Mouse (Mus musculus) stomach, embryonic 16.5 days (tissue): ENCODE data around the gene Ttc16. TPM values are rescaled to one million over a fixed set of nuclear protein-coding genes. Genes with fewer than 3 reads are reported as not detected.

Experiments
- ATAC-seq: fragments of 200-750 bp; cut with Nextera tagmentation; 2 replicates; pipeline ENCODE4 v1.8.0; 2017; ENCODE audit warnings: moderate number of reproducible peaks, moderate TSS enrichment; ENCODE audit not compliant: insufficient read depth, low FRiP score
- H3K27ac ChIP-seq: fragments of 300-500 bp; sonication (generic); 2 replicates; pipeline ENCODE4 v1.5.1; 2014; ENCODE audit warnings: low read length
- H3K27me3 ChIP-seq: fragments of 300-500 bp; sonication (generic); 2 replicates; pipeline ENCODE4 v1.6.1; 2014; ENCODE audit warnings: low read length, control low read depth, mixed read lengths; ENCODE audit not compliant: control insufficient read depth, insufficient read depth
- H3K36me3 ChIP-seq: fragments of 300-500 bp; sonication (generic); 2 replicates; pipeline ENCODE4 v1.6.1; 2014; ENCODE audit warnings: low read length; ENCODE audit not compliant: control insufficient read depth, insufficient read depth
- H3K4me1 ChIP-seq: fragments of 300-500 bp; sonication (generic); 2 replicates; pipeline ENCODE4 v1.6.1; 2014; ENCODE audit warnings: low read length, control low read depth, mixed read lengths; ENCODE audit not compliant: control insufficient read depth, insufficient read depth
- H3K4me2 ChIP-seq: fragments of 300-500 bp; sonication (generic); 2 replicates; pipeline ENCODE4 v1.6.1; 2014; ENCODE audit warnings: low read depth, low read length, mixed read lengths
- H3K4me3 ChIP-seq: fragments of 300-500 bp; sonication (generic); replicated peaks from 2 replicates; pipeline ENCODE4 v1.5.1; 2014; ENCODE audit warnings: mild to moderate bottlenecking, low read length
- H3K9ac ChIP-seq: fragments of 300-500 bp; sonication (generic); 2 replicates; pipeline ENCODE4 v1.6.1; 2014; ENCODE audit warnings: low read length
- H3K9me3 ChIP-seq: fragments of 300-500 bp; sonication (generic); replicated peaks from 2 replicates; pipeline ENCODE4 v1.6.1; 2016; ENCODE audit warnings: low read length, control low read depth; ENCODE audit not compliant: control insufficient read depth
- WGBS: fragments of 180-500 bp; shearing (Covaris S2); extraction: QIAGEN DNeasy Blood & Tissue Kit; methylation state at CpG from one replicate; pipeline ENCODE4 v1.1.7; 2014; 5-methylcytosine and 5-hydroxymethylcytosine counted together
- polyA plus RNA-seq: library from polyadenylated mRNA; unstranded; fragments of >200 nt; fragmentation: Nextera tagmentation; extraction: Ambion mirVana; gene quantifications from 2 replicates; pipeline ENCODE4 v1.2.1, GENCODE M21; 2015

Ttc16 gene
- polyA plus RNA-seq, 1 experiment from 2014 or later, result 0.21 TPM

GRCm38 (mm10) chr2:32740916-32741272 lies 34.5 kb downstream of the Ttc16 start, which contains the start of gene 6330409D20Rik:
TSS of gene 6330409D20Rik (minus strand) at chr2:32741016.
- peak within 1 kb of the TSS; percentile 68 for H3K9ac ChIP-seq
- H3K9me3 ChIP-seq, result no peaks in the 10 kb centered on the region
- 11% methylated on average over 10 of the region's 11 CpGs for WGBS
- peaks cover 7% of the 10 kb centered on the region; the same call in 1 of the 2 replicates for H3K27me3 ChIP-seq
- ATAC-seq, result no peak
- H3K27ac ChIP-seq, result no peak within 1 kb of the TSS
- H3K4me3 ChIP-seq, result peak within 1 kb of the TSS; percentile 52
- H3K4me2 ChIP-seq, result peak within 1 kb of the TSS; percentile 91
- no peaks in the 10 kb centered on the region for H3K36me3 ChIP-seq
- peaks cover 16% of the 10 kb centered on the region for H3K4me1 ChIP-seq

GRCm38 (mm10) chr2:32739311-32739710 lies 36.1 kb downstream of the Ttc16 start:
- no peak overlapping the region for H3K4me2 ChIP-seq
- ATAC-seq, result no peak
- peaks cover 7% of the 10 kb centered on the region; the same call in 1 of the 2 replicates for H3K27me3 ChIP-seq
- WGBS, result 68% methylated on average over 4 of the region's 4 CpGs
- H3K36me3 ChIP-seq, result no peaks in the 10 kb centered on the region
- H3K9me3 ChIP-seq, result no peaks in the 10 kb centered on the region
- no peak overlapping the region for H3K9ac ChIP-seq
- no peak overlapping the region for H3K27ac ChIP-seq
- H3K4me1 ChIP-seq, result peaks cover 26% of the 10 kb centered on the region
- H3K4me3 ChIP-seq, result no peak overlapping the region

GRCm38 (mm10) chr2:32737008-32737407 lies 38.4 kb downstream of the Ttc16 start:
- Histone ChIP-seq H3K4me3 (no peak overlapping the region), H3K36me3 (no peaks in the 10 kb centered on the region), H3K27ac (no peak overlapping the region), H3K27me3 (no peaks in the 10 kb centered on the region; the same call in 1 of the 2 replicates), H3K4me1 (peaks cover 24% of the 10 kb centered on the region), H3K4me2 (no peak overlapping the region), H3K9me3 (no peaks in the 10 kb centered on the region), H3K9ac (no peak overlapping the region)
- ATAC-seq, result no peak
- 61% methylated on average over 6 of the region's 6 CpGs for WGBS

DNA sequence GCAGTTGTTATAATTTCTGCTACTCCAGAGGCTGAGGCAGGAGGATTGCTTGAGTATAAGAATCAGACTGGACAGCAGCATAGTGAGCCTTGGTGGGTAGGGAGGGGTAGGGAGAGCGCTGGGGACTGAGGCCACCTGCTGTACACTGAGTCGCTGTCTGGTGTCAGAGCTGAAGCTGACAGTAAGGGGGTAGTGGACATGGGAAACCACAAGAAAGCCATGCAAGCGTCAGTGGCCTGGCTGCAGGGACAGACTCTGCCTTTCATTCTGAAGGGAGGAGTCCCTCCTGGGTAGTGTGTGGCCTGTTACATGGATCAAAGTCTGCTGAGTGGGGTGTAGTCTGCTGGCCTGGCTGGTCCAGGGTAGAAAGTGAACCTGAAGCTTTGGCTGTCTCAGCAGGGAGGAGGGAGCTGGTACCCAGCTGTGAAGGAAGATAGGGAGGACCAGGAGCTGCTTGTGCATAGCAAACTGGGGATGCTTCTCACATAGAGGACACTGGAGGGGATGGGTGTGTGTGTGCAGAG lies 39.1 kb downstream of the Ttc16 start:
- ATAC-seq, result no peak
- H3K27ac ChIP-seq, result no peak overlapping the region

GRCm38 (mm10) chr2:32734933-32735332 lies 40.5 kb downstream of the Ttc16 start:
- Histone ChIP-seq H3K9me3 (no peaks in the 10 kb centered on the region), H3K9ac (no peak overlapping the region), H3K4me3 (no peak overlapping the region), H3K4me1 (peaks cover 26% of the 10 kb centered on the region), H3K4me2 (no peak overlapping the region), H3K27ac (peak overlapping the region; percentile 58; the same call in 1 of the 2 replicates), H3K36me3 (no peaks in the 10 kb centered on the region), H3K27me3 (no peaks in the 10 kb centered on the region)
- ATAC-seq, result no peak; the same call in 1 of the 2 replicates
- WGBS, result 49% methylated on average over 4 of the region's 4 CpGs

More for the DNA sequence above, 39.1 kb downstream of the Ttc16 start:
- Histone ChIP-seq H3K9ac (no peak overlapping the region), H3K4me1 (peaks cover 23% of the 10 kb centered on the region), H3K4me2 (no peak overlapping the region), H3K27me3 (no peaks in the 10 kb centered on the region), H3K36me3 (no peaks in the 10 kb centered on the region), H3K4me3 (no peak overlapping the region), H3K9me3 (no peaks in the 10 kb centered on the region)
- WGBS, result 50% methylated on average over 3 of the region's 3 CpGs

DNA sequence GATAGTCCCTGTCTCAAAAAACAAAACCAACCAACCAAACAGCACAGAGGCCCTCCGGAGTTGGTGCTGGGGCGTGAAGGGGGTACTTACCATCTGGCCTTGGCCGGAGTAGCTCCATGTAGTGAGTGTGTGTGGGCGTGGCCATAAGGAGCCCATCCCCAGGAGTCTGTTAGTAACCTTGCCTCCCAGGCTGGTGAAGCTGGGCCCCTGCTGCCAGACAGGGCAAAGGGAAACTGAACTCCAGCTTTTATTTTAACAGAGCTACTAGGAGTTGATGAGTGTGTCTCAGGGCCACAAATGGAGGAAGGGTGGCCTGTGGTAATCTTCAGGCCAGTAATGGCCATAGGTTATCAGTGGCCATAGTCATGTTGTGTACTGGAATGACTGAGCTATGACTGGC lies 41.0 kb downstream of the Ttc16 start:
- ATAC-seq, result no peak
- Histone ChIP-seq H3K9me3 (no peaks in the 10 kb centered on the region), H3K27ac (peak overlapping the region; percentile 58), H3K4me1 (peaks cover 26% of the 10 kb centered on the region), H3K9ac (no peak overlapping the region), H3K36me3 (no peaks in the 10 kb centered on the region), H3K27me3 (no peaks in the 10 kb centered on the region), H3K4me3 (no peak overlapping the region), H3K4me2 (no peak overlapping the region)
- WGBS, result 38% methylated on average over 4 of the region's 4 CpGs

DNA sequence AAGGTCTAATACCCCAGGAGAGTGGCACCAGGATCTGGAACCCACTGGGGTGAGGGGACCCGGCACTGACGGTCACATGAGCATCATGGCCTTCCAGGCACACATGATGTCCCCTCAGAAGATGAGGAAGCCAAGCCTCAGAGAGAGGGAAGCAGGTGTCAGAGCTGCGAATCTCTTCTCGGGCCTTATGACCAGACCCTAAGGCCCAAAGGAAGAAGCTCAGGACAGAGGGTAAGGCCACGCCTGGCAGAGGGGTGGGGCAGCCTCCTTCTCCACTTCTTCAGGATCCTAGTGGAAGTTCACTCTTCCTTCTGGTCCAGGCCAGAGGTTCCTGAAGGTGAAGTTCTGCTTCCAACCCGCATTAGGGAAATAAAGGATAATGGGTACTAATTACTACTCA lies 42.7 kb downstream of the Ttc16 start:
- Histone ChIP-seq H3K9me3 (no peaks in the 10 kb centered on the region), H3K4me3 (no peak overlapping the region), H3K36me3 (no peaks in the 10 kb centered on the region), H3K4me2 (no peak overlapping the region), H3K27me3 (no peaks in the 10 kb centered on the region), H3K27ac (no peak overlapping the region), H3K9ac (no peak overlapping the region), H3K4me1 (peaks cover 26% of the 10 kb centered on the region)
- WGBS, result 71% methylated on average over 6 of the region's 6 CpGs
- no peak for ATAC-seq

- H3K27ac ChIP-seq, result peak overlapping the region; percentile 89
- H3K9ac ChIP-seq, result peak overlapping the region; percentile 28; the same call in 1 of the 2 replicates
- H3K27me3 ChIP-seq, result no peaks in the 10 kb centered on the region
- no peak for ATAC-seq
- no peak overlapping the region for H3K4me2 ChIP-seq
- no peaks in the 10 kb centered on the region for H3K9me3 ChIP-seq
- no peak overlapping the region for H3K4me3 ChIP-seq
- no peaks in the 10 kb centered on the region for H3K36me3 ChIP-seq
- 67% methylated on average over 4 of the region's 4 CpGs for WGBS
- peaks cover 26% of the 10 kb centered on the region for H3K4me1 ChIP-seq
Observed at GRCm38 (mm10) chr2:32731911-32732310, 43.5 kb downstream of the Ttc16 start.

DNA sequence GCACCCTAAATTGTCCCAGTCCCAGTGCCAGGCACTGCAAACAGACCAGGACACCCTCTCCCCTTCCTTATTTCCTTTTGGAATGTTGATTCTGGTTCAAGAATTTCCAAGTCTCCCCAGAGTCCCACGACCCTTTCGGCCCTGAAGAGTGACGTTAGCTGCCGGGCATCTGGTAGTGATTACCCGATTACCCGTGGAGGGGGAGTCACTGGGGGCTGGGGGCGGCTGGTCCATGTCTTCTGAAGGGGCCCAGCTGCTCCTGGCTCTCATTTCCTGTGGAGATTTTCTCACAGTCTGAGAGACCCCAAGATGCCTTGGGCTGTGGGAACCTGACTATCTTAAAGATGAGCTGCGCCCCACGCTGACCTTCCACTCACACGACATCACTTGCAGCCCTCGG lies 44.6 kb downstream of the Ttc16 start:
- Histone ChIP-seq H3K4me1 (peaks cover 26% of the 10 kb centered on the region), H3K9ac (peak overlapping the region; percentile 37; the same call in 1 of the 2 replicates), H3K36me3 (no peaks in the 10 kb centered on the region), H3K27ac (peak overlapping the region; percentile 89), H3K4me2 (peak overlapping the region; percentile 38), H3K4me3 (0 out of 2 replicates have a peak overlapping the region, but pooled peaks have one; percentile 1), H3K27me3 (no peaks in the 10 kb centered on the region), H3K9me3 (no peaks in the 10 kb centered on the region)
- ATAC-seq, result no peak
- 32% methylated on average over 11 of the region's 11 CpGs for WGBS
